Mouse (Mus musculus) heart, postnatal 36 days (tissue): ENCODE data around the gene Frmd8. TPM values are rescaled to one million over a fixed set of nuclear protein-coding genes. Genes with fewer than 3 reads are reported as not detected.

Source experiments
- DNase-seq, 2 experiments: peaks; one replicate each; pipeline ENCODE4 v3.0.0; 2021 to 2022
- intact Hi-C: fragments of 180-260 bp; cut with DNase I; formaldehyde crosslinking; loops from one replicate; pipeline ENCODE4 v1.15.1; 2025
- total RNA-seq, 2 experiments: library from RNA; stranded (reverse); gene quantifications; 2 replicates each; pipeline ENCODE4 v1.2.3; 2021

The Frmd8 gene
- total RNA-seq, 2 experiments from 2014 or later, result 11.4 to 11.7 TPM

- no peak for DNase-seq
- intact Hi-C loops, result no loop called here
Observed at GRCm38 (mm10) chr19:5852035-5852722, 22.9 kb downstream of the Frmd8 start.

- intact Hi-C loops, result loop anchor here (1.0 kb wide), 1 partner anchor 27 kb away; no protein-coding TSS in a partner anchor
- DNase-seq, result peak; percentile 25 to 49
Observed at GRCm38 (mm10) chr19:5851481-5851971, 23.5 kb downstream of the Frmd8 start.

- DNase-seq, result no peak
- intact Hi-C loops, result loop anchor here (1.0 kb wide), 2 partner anchors 27 to 58 kb away; no protein-coding TSS in a partner anchor
Observed at GRCm38 (mm10) chr19:5850860-5851259, 24.2 kb downstream of the Frmd8 start.

- intact Hi-C loops, result loop anchor here (1.0 kb wide), 1 partner anchor 57 kb away; no protein-coding TSS in a partner anchor
Observed at GRCm38 (mm10) chr19:5849843-5850527, 25.1 kb downstream of the Frmd8 start.

GRCm38 (mm10) chr19:5848826-5849672 lies 26.0 kb downstream of the Frmd8 start:
- peak; percentile 45 to 65 for DNase-seq
- intact Hi-C loops, result no loop called here

More at GRCm38 (mm10) chr19:5849843-5850527, 25.1 kb downstream of the Frmd8 start:
- DNase-seq, result peak; percentile 96 to 97

GRCm38 (mm10) chr19:5848032-5848825 lies 26.8 kb downstream of the Frmd8 start:
- intact Hi-C loops, result no loop called here
- peak; percentile 79 to 83 for DNase-seq

GRCm38 (mm10) chr19:5847306-5847796 lies 27.7 kb downstream of the Frmd8 start:
- intact Hi-C loops, result no loop called here
- peak; percentile 55 to 63 for DNase-seq

- DNase-seq, result peak; percentile 83 to 84
- intact Hi-C loops, result no loop called here
Observed at GRCm38 (mm10) chr19:5846557-5847305, 28.3 kb downstream of the Frmd8 start.

GRCm38 (mm10) chr19:5846154-5846553 lies 28.9 kb downstream of the Frmd8 start:
- intact Hi-C loops, result no loop called here
- DNase-seq, result peak; percentile 47 to 74

- intact Hi-C loops, result loop anchor here (1.0 kb wide), 1 partner anchor 43 kb away; no protein-coding TSS in a partner anchor
- peak; percentile 96 to 97 for DNase-seq
Observed at GRCm38 (mm10) chr19:5845319-5846135, 29.5 kb downstream of the Frmd8 start.

GRCm38 (mm10) chr19:5844831-5845318 lies 30.2 kb downstream of the Frmd8 start:
- intact Hi-C loops, result loop anchor here (1.0 kb wide), 2 partner anchors 27 to 43 kb away; no protein-coding TSS in a partner anchor

GRCm38 (mm10) chr19:5843781-5844691 lies 31.0 kb downstream of the Frmd8 start:
- intact Hi-C loops, result loop anchor here (1.0 kb wide), 1 partner anchor 26 kb away; no protein-coding TSS in a partner anchor

More at GRCm38 (mm10) chr19:5844831-5845318, 30.2 kb downstream of the Frmd8 start:
- DNase-seq, result no peak

GRCm38 (mm10) chr19:5842785-5843730 lies 32.0 kb downstream of the Frmd8 start:
- DNase-seq, result peak; percentile 55 to 61

More at GRCm38 (mm10) chr19:5843781-5844691, 31.0 kb downstream of the Frmd8 start:
- peak; percentile 56 to 69 for DNase-seq

GRCm38 (mm10) chr19:5841999-5842784 lies 32.9 kb downstream of the Frmd8 start:
- DNase-seq, result peak; percentile 34 to 41
- intact Hi-C loops, result loop anchor here (2.0 kb wide), 1 partner anchor 17 kb away; no protein-coding TSS in a partner anchor

More at GRCm38 (mm10) chr19:5842785-5843730, 32.0 kb downstream of the Frmd8 start:
- intact Hi-C loops, result no loop called here
